Mouse (Mus musculus) heart, embryonic 12.5 days (tissue): ENCODE measurements around the gene Med16. TPM values are rescaled to one million over a fixed set of nuclear protein-coding genes. Genes with fewer than 3 reads are reported as not detected.

Experiments used
- ATAC-seq: fragments of 200-750 bp; cut with Nextera tagmentation; 2 replicates; pipeline ENCODE4 v1.8.0; 2017; ENCODE audit warnings: moderate TSS enrichment, moderate library complexity; ENCODE audit not compliant: insufficient number of reproducible peaks, low FRiP score
- H3K27ac ChIP-seq: fragments of 300-500 bp; sonication (generic); 2 replicates; pipeline ENCODE4 v1.5.1; 2016; ENCODE audit warnings: mild to moderate bottlenecking, moderate library complexity; ENCODE audit not compliant: poor library complexity, severe bottlenecking
- H3K27me3 ChIP-seq: fragments of 300-500 bp; sonication (generic); replicated peaks from 2 replicates; pipeline ENCODE4 v1.6.1; 2016; ENCODE audit warnings: mild to moderate bottlenecking, moderate library complexity
- H3K36me3 ChIP-seq: fragments of 300-500 bp; sonication (generic); 2 replicates; pipeline ENCODE4 v1.6.1; 2016; ENCODE audit warnings: mild to moderate bottlenecking, moderate library complexity
- H3K4me1 ChIP-seq: fragments of 300-500 bp; sonication (generic); replicated peaks from 2 replicates; pipeline ENCODE4 v1.6.1; 2016; ENCODE audit warnings: mild to moderate bottlenecking
- H3K4me2 ChIP-seq: fragments of 300-500 bp; sonication (generic); 2 replicates; pipeline ENCODE4 v1.6.1; 2016; ENCODE audit warnings: mild to moderate bottlenecking, moderate library complexity
- H3K4me3 ChIP-seq: fragments of 300-500 bp; sonication (generic); 2 replicates; pipeline ENCODE4 v1.5.1; 2016; ENCODE audit warnings: mild to moderate bottlenecking
- H3K9ac ChIP-seq: fragments of 300-500 bp; sonication (generic); 2 replicates; pipeline ENCODE4 v1.6.1; 2016; ENCODE audit warnings: mild to moderate bottlenecking, moderate library complexity
- H3K9me3 ChIP-seq: fragments of 300-500 bp; sonication (generic); replicated peaks from 2 replicates; pipeline ENCODE4 v1.6.1; 2016; ENCODE audit warnings: mild to moderate bottlenecking, moderate library complexity
- WGBS: fragments of 180-500 bp; shearing (Covaris S2); methylation state at CpG from one replicate; pipeline ENCODE4 v1.1.7; 2016; 5-methylcytosine and 5-hydroxymethylcytosine counted together
- polyA plus RNA-seq: library from polyadenylated mRNA; unstranded; fragments of >200 nt; fragmentation: Nextera tagmentation; extraction: Ambion mirVana; gene quantifications from 2 replicates; pipeline ENCODE4 v1.2.1, GENCODE M21; 2016

The Med16 gene
- polyA plus RNA-seq, 1 experiment from 2014 or later, result 48.3 TPM

GRCm38 (mm10) chr10:79943471-79943901 lies 34.8 kb upstream of the Med16 start:
- Histone ChIP-seq H3K36me3 (peaks cover 33% of the 10 kb centered on the region), H3K4me2 (peak overlapping the region; percentile 48; the same call in 1 of the 2 replicates), H3K27ac (no peak overlapping the region), H3K9me3 (no peaks in the 10 kb centered on the region), H3K9ac (no peak overlapping the region), H3K4me1 (peaks cover 65% of the 10 kb centered on the region), H3K4me3 (no peak overlapping the region), H3K27me3 (no peaks in the 10 kb centered on the region)
- ATAC-seq, result no peak
- WGBS, result 89% methylated on average over 9 of the region's 9 CpGs

- no peak overlapping the region for H3K27ac ChIP-seq
- 80% methylated on average over 1 of the region's 1 CpGs for WGBS
- 0 out of 2 replicates have a peak overlapping the region, but pooled peaks have one; percentile 20 for H3K9ac ChIP-seq
- peaks cover 36% of the 10 kb centered on the region for H3K36me3 ChIP-seq
- H3K9me3 ChIP-seq, result no peaks in the 10 kb centered on the region
- H3K27me3 ChIP-seq, result no peaks in the 10 kb centered on the region
- no peak for ATAC-seq
- no peak overlapping the region for H3K4me2 ChIP-seq
- H3K4me3 ChIP-seq, result no peak overlapping the region
- peaks cover 70% of the 10 kb centered on the region for H3K4me1 ChIP-seq
Measured at GRCm38 (mm10) chr10:79942988-79943387, 34.3 kb upstream of the Med16 start.

GRCm38 (mm10) chr10:79940749-79941148 lies 32.0 kb upstream of the Med16 start:
- Histone ChIP-seq H3K4me2 (peak overlapping the region; percentile 25), H3K27me3 (no peaks in the 10 kb centered on the region), H3K36me3 (peaks cover 35% of the 10 kb centered on the region), H3K4me1 (peaks cover 72% of the 10 kb centered on the region), H3K9me3 (no peaks in the 10 kb centered on the region), H3K9ac (peak overlapping the region; percentile 24; the same call in 1 of the 2 replicates), H3K27ac (peak overlapping the region; percentile 28; the same call in 1 of the 2 replicates), H3K4me3 (no peak overlapping the region)
- ATAC-seq, result no peak
- WGBS, result 47% methylated on average over 7 of the region's 7 CpGs

- no peak for ATAC-seq
- no peak overlapping the region for H3K4me3 ChIP-seq
- no peaks in the 10 kb centered on the region for H3K27me3 ChIP-seq
- peak overlapping the region; percentile 34; the same call in 1 of the 2 replicates for H3K9ac ChIP-seq
- no peak overlapping the region for H3K27ac ChIP-seq
- WGBS, result 84% methylated on average over 11 of the region's 11 CpGs
- no peak overlapping the region for H3K4me2 ChIP-seq
- peaks cover 52% of the 10 kb centered on the region for H3K36me3 ChIP-seq
- no peaks in the 10 kb centered on the region for H3K9me3 ChIP-seq
- peaks cover 81% of the 10 kb centered on the region for H3K4me1 ChIP-seq
Measured at GRCm38 (mm10) chr10:79937775-79938526, 29.2 kb upstream of the Med16 start.

GRCm38 (mm10) chr10:79936911-79937441 lies 28.3 kb upstream of the Med16 start:
- Histone ChIP-seq H3K4me1 (peaks cover 91% of the 10 kb centered on the region), H3K27ac (peak overlapping the region; percentile 73), H3K9me3 (no peaks in the 10 kb centered on the region), H3K9ac (peak overlapping the region; percentile 13; the same call in 1 of the 2 replicates), H3K36me3 (peaks cover 55% of the 10 kb centered on the region), H3K4me3 (peak overlapping the region; percentile 5; the same call in 1 of the 2 replicates), H3K4me2 (peak overlapping the region; percentile 43), H3K27me3 (no peaks in the 10 kb centered on the region)
- WGBS, result 49% methylated on average over 27 of the region's 27 CpGs
- peak; percentile 58 for ATAC-seq

GRCm38 (mm10) chr10:79936284-79936910 lies 27.7 kb upstream of the Med16 start:
- H3K4me2 ChIP-seq, result peak overlapping the region; percentile 43
- H3K36me3 ChIP-seq, result peaks cover 58% of the 10 kb centered on the region
- peak overlapping the region; percentile 5; the same call in 1 of the 2 replicates for H3K4me3 ChIP-seq

GRCm38 (mm10) chr10:79934794-79935569 lies 26.3 kb upstream of the Med16 start:
- peaks cover 63% of the 10 kb centered on the region for H3K36me3 ChIP-seq
- WGBS, result 92% methylated on average over 16 of the region's 16 CpGs

More at GRCm38 (mm10) chr10:79936284-79936910, 27.7 kb upstream of the Med16 start:
- Histone ChIP-seq H3K9ac (0 out of 2 replicates have a peak overlapping the region, but pooled peaks have one; percentile 13), H3K9me3 (no peaks in the 10 kb centered on the region), H3K27ac (peak overlapping the region; percentile 73), H3K4me1 (peaks cover 97% of the 10 kb centered on the region), H3K27me3 (no peaks in the 10 kb centered on the region)
- WGBS, result 47% methylated on average over 10 of the region's 10 CpGs
- no peak for ATAC-seq

GRCm38 (mm10) chr10:79934272-79934721 lies 25.6 kb upstream of the Med16 start:
- Histone ChIP-seq H3K4me1 (peaks cover 96% of the 10 kb centered on the region), H3K4me3 (no peak overlapping the region), H3K36me3 (peaks cover 59% of the 10 kb centered on the region), H3K4me2 (no peak overlapping the region), H3K27ac (0 out of 2 replicates have a peak overlapping the region, but pooled peaks have one; percentile 3), H3K27me3 (no peaks in the 10 kb centered on the region), H3K9me3 (no peaks in the 10 kb centered on the region), H3K9ac (no peak overlapping the region)
- ATAC-seq, result peak; percentile 51
- WGBS, result 58% methylated on average over 13 of the region's 13 CpGs

More at GRCm38 (mm10) chr10:79934794-79935569, 26.3 kb upstream of the Med16 start:
- H3K4me3 ChIP-seq, result no peak overlapping the region
- no peak overlapping the region for H3K4me2 ChIP-seq
- no peaks in the 10 kb centered on the region for H3K9me3 ChIP-seq
- H3K9ac ChIP-seq, result no peak overlapping the region
- ATAC-seq, result no peak
- peaks cover 96% of the 10 kb centered on the region for H3K4me1 ChIP-seq
- 0 out of 2 replicates have a peak overlapping the region, but pooled peaks have one; percentile 3 for H3K27ac ChIP-seq
- no peaks in the 10 kb centered on the region for H3K27me3 ChIP-seq

GRCm38 (mm10) chr10:79933861-79934260 lies 25.1 kb upstream of the Med16 start:
- no peak overlapping the region for H3K4me3 ChIP-seq
- WGBS, result 75% methylated on average over 6 of the region's 6 CpGs
- no peak for ATAC-seq

GRCm38 (mm10) chr10:79933145-79933679 lies 24.5 kb upstream of the Med16 start:
- Histone ChIP-seq H3K27me3 (no peaks in the 10 kb centered on the region), H3K27ac (peak overlapping the region; percentile 75), H3K36me3 (peaks cover 53% of the 10 kb centered on the region), H3K9ac (peak overlapping the region; percentile 46), H3K4me3 (0 out of 2 replicates have a peak overlapping the region, but pooled peaks have one; percentile 4), H3K9me3 (no peaks in the 10 kb centered on the region), H3K4me2 (peak overlapping the region; percentile 49), H3K4me1 (peaks cover 96% of the 10 kb centered on the region)
- WGBS, result 50% methylated on average over 9 of the region's 9 CpGs
- ATAC-seq, result no peak

More at GRCm38 (mm10) chr10:79933861-79934260, 25.1 kb upstream of the Med16 start:
- peak overlapping the region; percentile 75; the same call in 1 of the 2 replicates for H3K27ac ChIP-seq
- peaks cover 55% of the 10 kb centered on the region for H3K36me3 ChIP-seq
- H3K9ac ChIP-seq, result 0 out of 2 replicates have a peak overlapping the region, but pooled peaks have one; percentile 46
- H3K9me3 ChIP-seq, result no peaks in the 10 kb centered on the region
- no peaks in the 10 kb centered on the region for H3K27me3 ChIP-seq
- 0 out of 2 replicates have a peak overlapping the region, but pooled peaks have one; percentile 49 for H3K4me2 ChIP-seq
- H3K4me1 ChIP-seq, result peaks cover 97% of the 10 kb centered on the region
